ENCODE assay signal across 15 mouse cellular contexts in genomic region chr4:41133529-41134291, GRCm38 (mm10). TPM values are rescaled to one million over a fixed set of nuclear protein-coding genes. Genes with fewer than 3 reads are reported as not detected.
A peak's percentile ranks its signal among the peaks of the same experiment; 100 is the strongest.
DNase-seq lines count a peak whose midpoint lies in the region; ATAC-seq and TF ChIP-seq lines count a peak whose summit lies in the region.
"Had no signal": no experiment of that assay in that cellular context is flagged by ENCODE, and none has a peak within 500 bp of the region (broad histone marks: within the 10 kb centered on the region; RNA-seq: fewer than 3 reads in every experiment).

No protein-coding gene starts in this region.

- H3K4me3 ChIP-seq in limb, embryonic 14.5 days (replicated peaks; ENCODE audit: low read length) = no peak overlapping the region

- ATAC-seq in limb, embryonic 14.5 days (ENCODE audit: low FRiP score, low read depth) = no peak
- ATAC-seq: forebrain, embryonic 16.5 days had no signal

- no peak for TF ChIP-seq POLR2A in limb, embryonic 14.5 days (IDR thresholded peaks at IDR 0.05; ENCODE audit: borderline replicate concordance, extremely low read depth, insufficient read depth, insufficient read length)

- H3K4me1 ChIP-seq in limb, embryonic 14.5 days (ENCODE audit: control insufficient read depth, insufficient read depth, low read length) = peaks cover 4% of the 10 kb centered on the region

- DNase-seq in spleen, adult 12 weeks (ENCODE audit: low spot score) = peak; percentile 36
- no peak for DNase-seq in spleen, adult 18-20 months
- DNase-seq in c-Kit-positive CD71-positive TER-119-positive erythroid progenitor cells, embryonic 14.5 days (ENCODE audit: low spot score) = peak; percentile 64
- DNase-seq in limb, embryonic 14.5 days (ENCODE audit: low spot score) = peak; percentile 43
- peak; percentile 31 for DNase-seq in mesoderm, embryonic 11.5 days (ENCODE audit: low read depth, low spot score)
- DNase-seq in thymus, postnatal 10 days (ENCODE audit: low spot score in 2 of 2) = no peak
- no peak for DNase-seq in heart, postnatal 4 days
- DNase-seq: cerebellum, postnatal 10 days; gastrocnemius, postnatal 36 days; kidney, adult 8-10 months had no signal

- H3K4me2 ChIP-seq in limb, embryonic 14.5 days (replicated peaks; ENCODE audit: low read depth, low read length, severe bottlenecking) = no peak overlapping the region

- no peaks in the 10 kb centered on the region for H3K27me3 ChIP-seq in limb, embryonic 14.5 days (ENCODE audit: control insufficient read depth, insufficient read depth, low read length)
- H3K27me3 ChIP-seq: embryonic facial prominence, embryonic 12.5 days; lung, embryonic 15.5 days; midbrain, embryonic 12.5 days had no signal

- no peak overlapping the region for H3K9ac ChIP-seq in limb, embryonic 14.5 days (ENCODE audit: low read depth, low read length, severe bottlenecking)

- 64% methylated on average over 6 of the region's 6 CpGs for WGBS in limb, embryonic 14.5 days

- H3K9me3 ChIP-seq in limb, embryonic 14.5 days (ENCODE audit: control insufficient read depth, low read length) = no peaks in the 10 kb centered on the region
- H3K9me3 ChIP-seq: embryonic facial prominence, embryonic 12.5 days; lung, embryonic 15.5 days; midbrain, embryonic 12.5 days had no signal

- H3K27ac ChIP-seq in limb, embryonic 14.5 days (replicated peaks; ENCODE audit: low read depth, low read length) = no peak overlapping the region

- H3K36me3 ChIP-seq in limb, embryonic 14.5 days (ENCODE audit: control insufficient read depth, insufficient read depth, low read length) = peaks cover 6% of the 10 kb centered on the region

RNA-seq across cellular contexts. Expression of gene Ube2r2, which starts 1.8 kb away (rescaled TPM):
- polyA plus RNA-seq in limb, embryonic 14.5 days (2012; rRNA removed) = 110 and 182 TPM in 2 replicates
- 96.6 and 108 TPM in 2 replicates for polyA plus RNA-seq in limb, embryonic 14.5 days (2014; fragmentation: Nextera tagmentation; extraction: Ambion mirVana)
- 100 to 1,000 TPM; 120 to 121 TPM for total RNA-seq in heart, postnatal 4 days (2021)

RNA-seq across cellular contexts. Expression of gene Nol6, which starts 9.5 kb away (rescaled TPM):
- 39.1 and 47.7 TPM in 2 replicates for polyA plus RNA-seq in limb, embryonic 14.5 days (2012; rRNA removed)
- polyA plus RNA-seq in limb, embryonic 14.5 days (2014; fragmentation: Nextera tagmentation; extraction: Ambion mirVana) = 29.2 and 30.7 TPM in 2 replicates
- total RNA-seq in heart, postnatal 4 days (2021) = 10 to 100 TPM; 22.2 to 24.9 TPM

RNA-seq across cellular contexts. Expression of gene Aqp3, which starts 35.7 kb away (rescaled TPM):
- 56.2 and 72.9 TPM in 2 replicates for polyA plus RNA-seq in limb, embryonic 14.5 days (2012; rRNA removed)
- polyA plus RNA-seq in limb, embryonic 14.5 days (2014; fragmentation: Nextera tagmentation; extraction: Ambion mirVana) = 31.5 and 36.6 TPM in 2 replicates
- total RNA-seq in heart, postnatal 4 days (2021) = under 1 TPM; 0.14 to 0.19 TPM
- total RNA-seq: gastrocnemius, postnatal 36 days; layer of hippocampus, adult 8-10 months had no signal

Comparison
In these comparisons a context has a peak if more than half of its experiments do, and no peak if none do; other contexts are left out.
1. DNase-seq: peak in spleen, adult 12 weeks (single experiment), c-Kit-positive CD71-positive TER-119-positive erythroid progenitor cells, embryonic 14.5 days (single experiment), limb, embryonic 14.5 days (single experiment) and mesoderm, embryonic 11.5 days (single experiment); none in spleen, adult 18-20 months (0 of 2), thymus, postnatal 10 days (0 of 2) and heart, postnatal 4 days (single experiment).